Mouse (Mus musculus) heart, postnatal 0 days (tissue): ENCODE results near the gene Cxcl2. TPM values are rescaled to one million over a fixed set of nuclear protein-coding genes. Genes with fewer than 3 reads are reported as not detected.

Experiments used
- ATAC-seq: fragments of 200-750 bp; cut with Nextera tagmentation; 2 replicates; pipeline ENCODE4 v1.8.0; 2017; ENCODE audit warnings: low read depth, moderate number of reproducible peaks, moderate library complexity; ENCODE audit not compliant: insufficient read depth
- DNase-seq: peaks from one replicate; pipeline ENCODE4 v3.0.0-alpha.2; 2016; ENCODE audit warnings: low spot score
- H3K27ac ChIP-seq: fragments of 300-500 bp; sonication (generic); 2 replicates; pipeline ENCODE4 v1.5.1; 2014; ENCODE audit warnings: low read depth, mild to moderate bottlenecking
- H3K27me3 ChIP-seq: fragments of 300-500 bp; sonication (generic); 2 replicates; pipeline ENCODE4 v1.6.1; 2014; ENCODE audit warnings: low read length, mixed read lengths; ENCODE audit not compliant: control insufficient read depth, insufficient read depth
- H3K36me3 ChIP-seq: fragments of 300-500 bp; sonication (generic); replicated peaks from 2 replicates; pipeline ENCODE4 v1.6.1; 2014; ENCODE audit warnings: low read length, mixed read lengths; ENCODE audit not compliant: control insufficient read depth, insufficient read depth
- H3K4me1 ChIP-seq: fragments of 300-500 bp; sonication (generic); 2 replicates; pipeline ENCODE4 v1.6.1; 2014; ENCODE audit warnings: antibody characterized with exemption; ENCODE audit not compliant: control insufficient read depth, insufficient read depth
- H3K4me2 ChIP-seq: fragments of 300-500 bp; sonication (generic); 2 replicates; pipeline ENCODE4 v1.6.1; 2014; ENCODE audit warnings: low read depth, mild to moderate bottlenecking, low read length, moderate library complexity
- H3K4me3 ChIP-seq: fragments of 300-500 bp; sonication (generic); 2 replicates; pipeline ENCODE4 v1.5.1; 2014; ENCODE audit warnings: low read depth, low read length
- H3K9ac ChIP-seq: fragments of 300-500 bp; sonication (generic); replicated peaks from 2 replicates; pipeline ENCODE4 v1.6.1; 2014; ENCODE audit warnings: low read depth, low read length, mixed read lengths
- H3K9me3 ChIP-seq: fragments of 300-500 bp; sonication (generic); replicated peaks from 2 replicates; pipeline ENCODE4 v1.6.1; 2016; ENCODE audit warnings: low read length; ENCODE audit not compliant: control insufficient read depth
- CTCF ChIP-seq: IDR thresholded peaks from 2 replicates; pipeline ENCODE4 v1.5.1; 2016; ENCODE audit warnings: antibody characterized with exemption, control low read depth, low read depth
- EP300 ChIP-seq: IDR thresholded peaks from 2 replicates; pipeline ENCODE4 v1.6.1; 2016; ENCODE audit warnings: antibody characterized with exemption, low read depth
- WGBS: fragments of 180-500 bp; shearing (Covaris S2); extraction: QIAGEN DNeasy Blood & Tissue Kit; methylation state at CpG from one replicate; pipeline ENCODE4 v1.1.7; 2014; 5-methylcytosine and 5-hydroxymethylcytosine counted together
- polyA plus RNA-seq: library from polyadenylated mRNA; unstranded; fragments of >200 nt; fragmentation: Nextera tagmentation; extraction: Ambion mirVana; gene quantifications from 2 replicates; pipeline ENCODE4 v1.2.1, GENCODE M21; 2015
- total RNA-seq: library from RNA; depleted of rRNA; stranded (reverse); fragments of >200 nt; gene quantifications from 2 replicates; pipeline ENCODE4 v1.2.3, GENCODE M21; 2014; ENCODE audit warnings: low replicate concordance

The Cxcl2 gene
- total and polyA plus RNA-seq, 2 experiments from 2014 or later, result not detected

- ATAC-seq (no peak), DNase-seq (peak; percentile 43)
- Histone ChIP-seq H3K36me3 (no peaks in the 10 kb centered on the region), H3K9me3 (no peaks in the 10 kb centered on the region), H3K4me1 (no peaks in the 10 kb centered on the region), H3K4me3 (no peak overlapping the region), H3K9ac (no peak overlapping the region), H3K27me3 (peaks cover 19% of the 10 kb centered on the region), H3K4me2 (no peak overlapping the region), H3K27ac (no peak overlapping the region)
- 2% methylated on average over 2 of the region's 2 CpGs for WGBS
- TF ChIP-seq CTCF (peak; percentile 88), EP300 (no peak)
Observed at GRCm38 (mm10) chr5:90908983-90909382, 5.3 kb downstream of the Cxcl2 start.

- TF ChIP-seq EP300 (no peak), CTCF (no peak)
- Histone ChIP-seq H3K9ac (no peak overlapping the region), H3K4me3 (no peak overlapping the region), H3K36me3 (no peaks in the 10 kb centered on the region), H3K27ac (no peak overlapping the region), H3K4me1 (no peaks in the 10 kb centered on the region), H3K27me3 (no peaks in the 10 kb centered on the region), H3K4me2 (no peak overlapping the region), H3K9me3 (no peaks in the 10 kb centered on the region)
- ATAC-seq (no peak), DNase-seq (no peak)
- WGBS, result 68% methylated on average over 2 of the region's 2 CpGs
Observed at GRCm38 (mm10) chr5:90919495-90919894, 15.8 kb downstream of the Cxcl2 start.

GRCm38 (mm10) chr5:90922958-90923357, 19.3 kb downstream of the Cxcl2 start:
- 88% methylated on average over 4 of the region's 4 CpGs for WGBS
- no peak overlapping the region for H3K9ac ChIP-seq

DNA sequence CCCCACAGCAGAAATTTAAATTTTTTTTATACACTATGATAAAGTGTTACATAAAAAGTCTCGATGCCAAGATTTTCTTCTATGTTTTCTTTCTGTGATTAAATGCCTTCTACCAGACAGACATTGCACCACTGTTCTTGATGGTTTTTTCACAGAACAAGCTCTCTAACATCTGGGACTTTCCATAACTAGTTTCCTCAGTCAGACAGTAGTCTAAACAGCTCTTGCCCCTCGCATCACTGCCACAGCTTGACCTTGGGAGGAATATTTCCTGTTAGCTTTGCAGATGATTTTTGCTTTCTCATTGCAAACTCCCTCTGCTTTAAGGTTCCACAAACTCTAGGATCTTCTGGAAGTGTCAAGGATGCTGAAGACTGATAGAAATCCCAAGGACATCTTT, 26.9 kb downstream of the Cxcl2 start:
- Histone ChIP-seq H3K4me1 (peaks cover 9% of the 10 kb centered on the region; the same call in 1 of the 2 replicates), H3K9me3 (no peaks in the 10 kb centered on the region), H3K27me3 (no peaks in the 10 kb centered on the region), H3K4me2 (peak overlapping the region; percentile 73), H3K9ac (peak overlapping the region; percentile 83), H3K27ac (peak overlapping the region; percentile 92), H3K4me3 (peak overlapping the region; percentile 65), H3K36me3 (0 out of 2 replicates have a peak, but pooled peaks cover 7% of the 10 kb centered on the region)
- 52% methylated on average over 2 of the region's 2 CpGs for WGBS
- TF ChIP-seq EP300, result no peak
- TF ChIP-seq CTCF, result no peak
- DNase-seq (no peak), ATAC-seq (no peak; the same call in 1 of the 2 replicates)

More at GRCm38 (mm10) chr5:90922958-90923357, 19.3 kb downstream of the Cxcl2 start:
- DNase-seq (no peak), ATAC-seq (no peak)
- H3K36me3 ChIP-seq, result no peaks in the 10 kb centered on the region
- no peaks in the 10 kb centered on the region for H3K27me3 ChIP-seq
- no peak overlapping the region for H3K27ac ChIP-seq
- no peaks in the 10 kb centered on the region for H3K4me1 ChIP-seq
- no peak overlapping the region for H3K4me2 ChIP-seq
- TF ChIP-seq CTCF (no peak), EP300 (no peak)
- H3K4me3 ChIP-seq, result no peak overlapping the region
- H3K9me3 ChIP-seq, result no peaks in the 10 kb centered on the region

GRCm38 (mm10) chr5:90930971-90931851, 27.5 kb downstream of the Cxcl2 start, which contains the start of gene Mthfd2l:
Mthfd2l (plus strand) TSS chr5:90931117.
- ATAC-seq (peak; percentile 98), DNase-seq (peak; percentile 79)
- Histone ChIP-seq H3K27ac (peak within 1 kb of the TSS; percentile 92), H3K36me3 (0 out of 2 replicates have a peak, but pooled peaks cover 7% of the 10 kb centered on the region), H3K9me3 (no peaks in the 10 kb centered on the region), H3K9ac (peak within 1 kb of the TSS; percentile 83), H3K4me3 (peak within 1 kb of the TSS; percentile 65), H3K4me2 (peak within 1 kb of the TSS; percentile 73), H3K27me3 (no peaks in the 10 kb centered on the region), H3K4me1 (peaks cover 9% of the 10 kb centered on the region; the same call in 1 of the 2 replicates)
- TF ChIP-seq EP300 (no peak), CTCF (peak; percentile 57)
- WGBS, result 0% methylated on average over 66 of the region's 79 CpGs
